Mouse (Mus musculus) cerebellum, postnatal 25 days (tissue): ENCODE measurements around the gene Gnat2.
A peak's percentile ranks its signal among the peaks of the same experiment; 100 is the strongest.

Source experiments
- DNase-seq, 2 experiments: peaks; one replicate each; pipeline ENCODE4 v3.0.0; 2021; ENCODE audit warnings: mixed read lengths in 2 of 2

Gene Gnat2

GRCm38 (mm10) chr3:108092536-108093115, at the start of gene Gnat2:
Gene Gnat2, plus strand, starts transcription at chr3:108092789.
- DNase-seq: no peak

- peak; percentile 86 to 89 for DNase-seq
These were observed 48.0 kb upstream of the Gnat2 start, which contains the start of gene Gstm4 for GRCm38 (mm10) chr3:108044394-108045140. Gene Gstm4, minus strand, starts transcription at chr3:108044894.

- DNase-seq: no peak
These were observed 45.5 kb upstream of the Gnat2 start for GRCm38 (mm10) chr3:108046944-108047655.

GRCm38 (mm10) chr3:108048306-108048705, 44.3 kb upstream of the Gnat2 start:
- DNase-seq: no peak

- DNase-seq: no peak
These were observed 42.1 kb upstream of the Gnat2 start for GRCm38 (mm10) chr3:108050493-108050892.

- peak in 1 of 2 experiments; percentile 68 for DNase-seq
These were observed 31.2 kb upstream of the Gnat2 start for GRCm38 (mm10) chr3:108061420-108061819.

GRCm38 (mm10) chr3:108062648-108063047, 29.9 kb upstream of the Gnat2 start:
- DNase-seq: no peak

GRCm38 (mm10) chr3:108064672-108065071, 27.9 kb upstream of the Gnat2 start:
- no peak for DNase-seq

GRCm38 (mm10) chr3:108065551-108065950, 27.0 kb upstream of the Gnat2 start:
- no peak for DNase-seq

- DNase-seq: no peak
These were observed 25.1 kb upstream of the Gnat2 start for GRCm38 (mm10) chr3:108067370-108067934.

GRCm38 (mm10) chr3:108068826-108069225, 23.8 kb upstream of the Gnat2 start:
- no peak for DNase-seq

- no peak for DNase-seq
These were observed 23.2 kb upstream of the Gnat2 start for GRCm38 (mm10) chr3:108069231-108069870.

- DNase-seq: peak; percentile 77 to 84
These were observed 22.0 kb upstream of the Gnat2 start for GRCm38 (mm10) chr3:108070295-108071293.

GRCm38 (mm10) chr3:108072983-108073569, 19.5 kb upstream of the Gnat2 start:
- DNase-seq: peak in 1 of 2 experiments; percentile 36

- DNase-seq: no peak
These were observed 15.8 kb upstream of the Gnat2 start for GRCm38 (mm10) chr3:108076836-108077235.

- no peak for DNase-seq
These were observed 10.9 kb upstream of the Gnat2 start for GRCm38 (mm10) chr3:108081681-108082080.

- no peak for DNase-seq
These were observed 10.2 kb upstream of the Gnat2 start for GRCm38 (mm10) chr3:108082251-108082875.

- no peak for DNase-seq
These were observed 9.4 kb upstream of the Gnat2 start for GRCm38 (mm10) chr3:108083161-108083560.

GRCm38 (mm10) chr3:108083904-108084407, 8.6 kb upstream of the Gnat2 start:
- peak; percentile 60 to 77 for DNase-seq

GRCm38 (mm10) chr3:108084767-108085270, 7.8 kb upstream of the Gnat2 start:
- DNase-seq: no peak
